Comparison of ENCODE assay signal across 22 mouse cellular contexts in the genomic region with DNA sequence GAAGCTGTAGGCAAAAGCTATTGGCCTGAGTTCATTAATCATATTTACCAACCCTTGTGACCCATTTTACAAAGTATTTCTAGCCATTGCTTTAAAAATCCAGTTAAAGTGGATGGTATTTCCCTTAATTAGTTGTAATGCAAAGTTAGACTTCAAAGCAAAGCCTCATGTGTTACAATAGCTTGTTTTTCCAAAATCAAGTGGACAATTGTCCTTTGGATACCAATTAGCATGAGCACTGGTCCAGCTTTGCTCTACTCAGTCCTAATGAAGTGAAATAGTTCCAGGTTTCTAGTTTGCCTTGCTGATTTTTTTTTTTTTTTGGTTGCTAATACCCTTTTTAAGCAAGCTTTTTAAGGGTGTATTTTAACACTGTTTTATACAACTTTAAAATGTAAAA.
DNase-seq lines count a peak whose midpoint lies in the region; ATAC-seq and TF ChIP-seq lines count a peak whose summit lies in the region.
"Had no signal": no experiment of that assay in that cellular context is flagged by ENCODE, and none has a peak within 500 bp of the region (broad histone marks: within the 10 kb centered on the region; RNA-seq: fewer than 3 reads in every experiment).

No protein-coding gene starts in this region.

- peak; percentile 44 for DNase-seq in forebrain, embryonic 14.5 days (ENCODE audit: low spot score)
- DNase-seq in forebrain, postnatal 0 days = no peak
- DNase-seq in frontal cortex, postnatal 14 days (ENCODE audit: low spot score in 2 of 2) = no peak
- peak; percentile 64 for DNase-seq in Muller cell, postnatal 12 days (ENCODE audit: inconsistent ontology term)
- DNase-seq in ovary, postnatal 10 days (ENCODE audit: low spot score) = no peak
- DNase-seq: adrenal gland, adult 2 months; adrenal gland, postnatal 10 days; adrenal gland, postnatal 25 days; B cell, adult 2 months; cerebellum, adult 11-12 months; cerebellum, adult 2 months; cerebellum, adult 9-10 months; cerebellum, postnatal 10 days; cerebellum, postnatal 25 days had no signal

- H3K4me1 ChIP-seq in forebrain, embryonic 14.5 days (ENCODE audit: control insufficient read depth, insufficient read depth, low read length) = no peaks in the 10 kb centered on the region
- H3K4me1 ChIP-seq in forebrain, postnatal 0 days (ENCODE audit: insufficient read depth) = no peaks in the 10 kb centered on the region
- H3K4me1 ChIP-seq: embryonic facial prominence, embryonic 10.5 days; embryonic facial prominence, embryonic 12.5 days; forebrain, embryonic 12.5 days; forebrain, embryonic 15.5 days had no signal

- H3K27ac ChIP-seq in forebrain, embryonic 14.5 days (ENCODE audit: low read depth, low read length) = no peak overlapping the region
- H3K27ac ChIP-seq in forebrain, postnatal 0 days (ENCODE audit: low read depth, low read length) = no peak overlapping the region
- H3K27ac ChIP-seq: embryonic facial prominence, embryonic 10.5 days; embryonic facial prominence, embryonic 12.5 days; forebrain, embryonic 12.5 days; forebrain, embryonic 15.5 days had no signal

- H3K4me3 ChIP-seq in forebrain, embryonic 14.5 days (ENCODE audit: low read depth, low read length) = no peak overlapping the region
- no peak overlapping the region for H3K4me3 ChIP-seq in forebrain, postnatal 0 days (ENCODE audit: low read depth, low read length)
- H3K4me3 ChIP-seq: embryonic facial prominence, embryonic 10.5 days; embryonic facial prominence, embryonic 12.5 days; forebrain, embryonic 12.5 days; forebrain, embryonic 15.5 days had no signal

- H3K36me3 ChIP-seq in forebrain, embryonic 14.5 days (ENCODE audit: control insufficient read depth, insufficient read depth, low read length) = no peaks in the 10 kb centered on the region
- H3K36me3 ChIP-seq in forebrain, postnatal 0 days (ENCODE audit: insufficient read depth) = no peaks in the 10 kb centered on the region
- H3K36me3 ChIP-seq: embryonic facial prominence, embryonic 10.5 days; embryonic facial prominence, embryonic 12.5 days; forebrain, embryonic 12.5 days; forebrain, embryonic 15.5 days; G1E had no signal

- no peak overlapping the region for H3K9ac ChIP-seq in forebrain, embryonic 14.5 days (ENCODE audit: low read length)
- H3K9ac ChIP-seq in forebrain, postnatal 0 days = no peak overlapping the region
- H3K9ac ChIP-seq: embryonic facial prominence, embryonic 12.5 days; forebrain, embryonic 12.5 days; forebrain, embryonic 15.5 days had no signal

- no peak overlapping the region for H3K4me2 ChIP-seq in forebrain, embryonic 14.5 days (ENCODE audit: low read length)
- H3K4me2 ChIP-seq in forebrain, postnatal 0 days (ENCODE audit: low read depth) = no peak overlapping the region
- H3K4me2 ChIP-seq: embryonic facial prominence, embryonic 12.5 days; forebrain, embryonic 12.5 days; forebrain, embryonic 15.5 days had no signal

- ATAC-seq in forebrain, embryonic 14.5 days = peak; percentile 50; the same call in 1 of the 2 replicates
- no peak for ATAC-seq in forebrain, postnatal 0 days
- ATAC-seq in frontal cortex, adult (ENCODE audit: low TSS enrichment) = peak; percentile 59; the same call in 1 of the 2 replicates
- ATAC-seq: CD4-positive, CD25-positive, alpha-beta regulatory T cell, adult 4 months; forebrain, embryonic 15.5 days had no signal

- H3K9me3 ChIP-seq in forebrain, embryonic 14.5 days (replicated peaks; ENCODE audit: control insufficient read depth, low read length) = no peaks in the 10 kb centered on the region
- no peaks in the 10 kb centered on the region for H3K9me3 ChIP-seq in forebrain, postnatal 0 days (ENCODE audit: low read length)
- H3K9me3 ChIP-seq: embryonic facial prominence, embryonic 10.5 days; embryonic facial prominence, embryonic 12.5 days; forebrain, embryonic 12.5 days; forebrain, embryonic 15.5 days had no signal

- TF ChIP-seq CTCF in forebrain, postnatal 0 days (IDR thresholded peaks at IDR 0.05; ENCODE audit: low read depth) = no peak

- no peaks in the 10 kb centered on the region for H3K27me3 ChIP-seq in forebrain, embryonic 14.5 days (replicated peaks; ENCODE audit: control insufficient read depth, insufficient read depth, low read length)
- H3K27me3 ChIP-seq in forebrain, postnatal 0 days (ENCODE audit: insufficient read depth, low read length) = no peaks in the 10 kb centered on the region
- H3K27me3 ChIP-seq: CH12.LX; embryonic facial prominence, embryonic 12.5 days; forebrain, embryonic 12.5 days; forebrain, embryonic 15.5 days had no signal

Comparison
In these comparisons a context has a peak if more than half of its experiments do, and no peak if none do; other contexts are left out.
1. DNase-seq: peak in forebrain, embryonic 14.5 days (single experiment) and Muller cell, postnatal 12 days (single experiment); none in forebrain, postnatal 0 days (single experiment), frontal cortex, postnatal 14 days (0 of 2) and ovary, postnatal 10 days (single experiment).